Mouse (Mus musculus): Measurements from ENCODE around the gene Txndc5. TPM values are rescaled to one million over a fixed set of nuclear protein-coding genes. Genes with fewer than 3 reads are reported as not detected.

The Txndc5 gene
- polyA plus RNA-seq (2015; fragmentation: Nextera tagmentation; extraction: Ambion mirVana), result 81.0 and 85.4 TPM in 2 replicates

DNA sequence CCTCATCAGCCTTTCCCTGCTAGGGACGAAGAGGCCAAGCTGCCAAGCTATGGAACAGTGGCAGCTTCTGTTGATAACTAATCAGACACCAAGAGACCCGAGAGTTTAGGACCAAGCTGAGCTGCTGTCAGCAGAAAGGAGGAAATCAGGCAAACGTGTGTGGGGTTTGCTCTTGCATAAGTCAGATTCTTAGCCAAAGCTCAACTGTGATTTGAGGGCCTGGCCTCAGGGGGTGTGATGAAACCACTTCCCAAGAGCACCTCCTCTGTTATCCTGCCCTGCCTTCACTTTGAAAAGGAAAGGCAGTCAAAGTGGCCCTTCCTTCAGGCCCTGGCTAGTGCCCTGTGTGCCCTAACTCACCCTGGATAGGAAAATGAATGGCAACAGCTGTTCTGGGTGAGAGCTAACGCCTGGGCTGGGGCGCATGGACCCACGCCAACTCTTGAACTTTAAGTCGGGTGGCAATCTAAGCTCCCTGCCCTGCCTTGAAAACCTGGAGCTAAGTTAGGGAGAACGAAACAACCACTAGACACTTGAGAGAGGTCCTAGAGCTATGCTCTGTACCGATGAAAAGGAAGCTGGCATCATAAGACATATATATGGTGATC lies at the start of gene Txndc5:
Txndc5 (minus strand) TSS at position 138 of the 608 bp plus-strand sequence.
- WGBS, result 61% methylated on average over 9 of the region's 9 CpGs
- H3K36me3 ChIP-seq, result no peaks in the 10 kb centered on the region
- no peak for ATAC-seq (ENCODE audit: low FRiP score)
- H3K9ac ChIP-seq, result peak within 1 kb of the TSS; percentile 76
- H3K4me2 ChIP-seq, result peak within 1 kb of the TSS; percentile 83
- peaks cover 6% of the 10 kb centered on the region; the same call in 1 of the 2 replicates for H3K27me3 ChIP-seq
- H3K4me1 ChIP-seq (replicated peaks), result peaks cover 33% of the 10 kb centered on the region
- H3K4me3 ChIP-seq, result peak within 1 kb of the TSS; percentile 60
- no peaks in the 10 kb centered on the region for H3K9me3 ChIP-seq
- H3K27ac ChIP-seq, result peak within 1 kb of the TSS; percentile 87

DNA sequence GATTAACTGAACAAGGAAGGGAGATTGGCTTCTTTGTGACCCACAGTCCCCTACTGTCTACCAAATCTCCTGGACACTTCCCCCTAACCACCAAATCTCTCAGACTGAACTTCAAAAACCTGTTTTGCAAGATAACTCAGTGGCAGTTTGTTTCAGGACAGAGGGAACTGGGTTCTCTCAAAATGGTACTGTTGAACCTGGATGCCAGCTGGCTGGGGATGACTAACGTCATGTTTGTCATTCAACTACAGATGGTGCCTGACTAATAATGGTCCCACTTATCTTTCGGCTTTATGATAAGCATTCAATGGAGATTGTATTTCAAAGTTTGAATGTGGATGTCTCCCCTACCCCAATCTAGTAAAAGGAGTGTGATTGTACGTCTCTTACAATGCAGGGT lies 46.0 kb upstream of the Txndc5 start:
- Histone ChIP-seq H3K36me3 (no peaks in the 10 kb centered on the region), H3K9ac (no peak overlapping the region), H3K4me3 (no peak overlapping the region), H3K4me2 (no peak overlapping the region), H3K27me3 (no peaks in the 10 kb centered on the region), H3K27ac (no peak overlapping the region), H3K9me3 (no peaks in the 10 kb centered on the region), H3K4me1 (replicated peaks) (no peaks in the 10 kb centered on the region)
- 80% methylated on average over 3 of the region's 3 CpGs for WGBS
- no peak for ATAC-seq (ENCODE audit: low FRiP score)

DNA sequence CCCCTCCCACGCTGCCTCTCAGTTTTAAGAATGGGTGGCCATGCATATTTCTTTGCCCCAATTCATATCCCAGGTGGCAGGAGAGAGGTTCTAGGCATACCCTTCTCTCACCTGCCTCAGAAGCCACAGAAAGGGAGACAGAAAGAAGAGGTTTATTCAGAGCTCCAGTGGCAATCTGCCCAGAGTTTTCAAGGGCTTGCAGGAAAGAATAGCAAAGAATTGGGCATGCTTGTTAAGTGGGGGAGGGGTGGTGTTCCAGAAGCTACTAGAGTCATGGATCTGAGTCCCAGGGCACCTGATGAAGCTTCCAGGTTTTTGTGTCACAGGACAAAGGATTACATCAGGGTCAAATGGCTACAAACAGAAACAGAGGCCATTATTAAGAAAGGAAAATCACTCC lies 44.7 kb upstream of the Txndc5 start:
- ATAC-seq (ENCODE audit: low FRiP score), result no peak
- Histone ChIP-seq H3K9me3 (no peaks in the 10 kb centered on the region), H3K36me3 (no peaks in the 10 kb centered on the region), H3K27ac (no peak overlapping the region), H3K9ac (no peak overlapping the region), H3K4me3 (no peak overlapping the region), H3K4me1 (replicated peaks) (no peaks in the 10 kb centered on the region), H3K27me3 (no peaks in the 10 kb centered on the region), H3K4me2 (no peak overlapping the region)
- 89% methylated on average over 1 of the region's 1 CpGs for WGBS

DNA sequence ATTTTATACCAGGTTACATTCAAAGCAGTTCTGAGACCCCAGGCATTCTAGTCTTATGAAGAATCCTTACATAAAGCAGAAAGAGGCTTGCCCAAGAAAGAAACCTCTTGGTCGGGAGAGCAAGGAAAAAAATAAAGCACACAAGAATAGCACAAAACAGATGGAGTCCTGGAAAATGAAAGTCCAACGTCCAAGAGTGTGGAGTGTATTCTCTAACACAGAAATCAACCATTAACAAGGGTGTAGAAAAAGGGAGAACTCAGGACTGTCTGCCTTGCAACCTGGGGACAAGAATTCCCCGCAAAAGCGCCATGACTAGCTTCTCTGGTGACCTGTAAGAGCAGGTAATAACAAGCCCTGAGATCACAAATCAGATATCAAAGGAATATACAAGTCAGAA lies 36.6 kb upstream of the Txndc5 start:
- Histone ChIP-seq H3K4me2 (no peak overlapping the region), H3K4me1 (replicated peaks) (no peaks in the 10 kb centered on the region), H3K4me3 (no peak overlapping the region), H3K27me3 (no peaks in the 10 kb centered on the region), H3K9ac (no peak overlapping the region), H3K9me3 (peaks cover 5% of the 10 kb centered on the region; the same call in 1 of the 2 replicates), H3K27ac (no peak overlapping the region), H3K36me3 (no peaks in the 10 kb centered on the region)
- 84% methylated on average over 4 of the region's 4 CpGs for WGBS
- ATAC-seq (ENCODE audit: low FRiP score), result no peak

DNA sequence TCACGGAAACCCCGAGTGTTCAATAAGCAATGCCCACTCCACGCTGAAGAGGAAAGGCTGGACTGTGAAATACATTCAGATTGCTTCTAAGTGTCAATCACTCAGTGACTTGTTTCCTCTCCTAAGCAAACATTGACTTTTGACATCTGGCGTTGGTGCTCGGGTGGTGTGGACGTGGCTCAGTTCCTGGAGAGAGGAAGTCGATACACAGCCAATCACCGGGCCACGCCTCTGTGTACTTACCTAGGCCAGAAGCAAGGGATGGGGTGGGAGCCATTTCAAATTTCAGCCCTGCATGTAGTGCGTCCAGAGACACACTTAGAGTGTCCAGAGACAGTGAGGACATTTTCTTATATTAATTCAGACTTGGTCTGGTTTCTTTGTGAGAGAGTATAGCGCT lies 26.0 kb upstream of the Txndc5 start:
- Histone ChIP-seq H3K4me1 (replicated peaks) (no peaks in the 10 kb centered on the region), H3K27me3 (no peaks in the 10 kb centered on the region), H3K27ac (no peak overlapping the region), H3K9me3 (no peaks in the 10 kb centered on the region), H3K4me3 (no peak overlapping the region), H3K9ac (no peak overlapping the region), H3K4me2 (no peak overlapping the region), H3K36me3 (no peaks in the 10 kb centered on the region)
- 85% methylated on average over 11 of the region's 11 CpGs for WGBS
- no peak for ATAC-seq (ENCODE audit: low FRiP score)

DNA sequence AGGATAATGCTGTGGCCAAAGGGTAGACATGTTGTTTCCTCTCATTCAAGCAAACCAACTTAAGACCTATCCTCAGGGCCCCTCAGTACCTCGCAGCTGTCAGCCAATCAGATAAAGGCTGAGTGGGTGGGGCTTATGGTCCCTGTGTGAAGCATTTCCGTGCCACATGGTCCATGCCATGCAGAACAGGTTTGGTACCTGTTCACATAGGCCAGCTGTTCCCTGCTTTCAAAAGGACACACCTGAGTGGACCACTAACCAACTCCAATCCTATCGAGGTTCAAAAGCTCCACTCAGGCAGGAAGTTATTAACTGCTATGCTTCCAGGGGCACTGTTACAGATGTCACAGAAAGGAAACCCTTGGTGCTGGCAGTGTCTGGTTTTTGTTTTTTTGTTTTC lies 25.6 kb upstream of the Txndc5 start:
- Histone ChIP-seq H3K9me3 (no peaks in the 10 kb centered on the region), H3K4me3 (no peak overlapping the region), H3K27me3 (no peaks in the 10 kb centered on the region), H3K4me1 (replicated peaks) (no peaks in the 10 kb centered on the region), H3K36me3 (no peaks in the 10 kb centered on the region), H3K27ac (no peak overlapping the region), H3K9ac (no peak overlapping the region), H3K4me2 (no peak overlapping the region)
- 78% methylated on average over 3 of the region's 3 CpGs for WGBS
- no peak for ATAC-seq (ENCODE audit: low FRiP score)

DNA sequence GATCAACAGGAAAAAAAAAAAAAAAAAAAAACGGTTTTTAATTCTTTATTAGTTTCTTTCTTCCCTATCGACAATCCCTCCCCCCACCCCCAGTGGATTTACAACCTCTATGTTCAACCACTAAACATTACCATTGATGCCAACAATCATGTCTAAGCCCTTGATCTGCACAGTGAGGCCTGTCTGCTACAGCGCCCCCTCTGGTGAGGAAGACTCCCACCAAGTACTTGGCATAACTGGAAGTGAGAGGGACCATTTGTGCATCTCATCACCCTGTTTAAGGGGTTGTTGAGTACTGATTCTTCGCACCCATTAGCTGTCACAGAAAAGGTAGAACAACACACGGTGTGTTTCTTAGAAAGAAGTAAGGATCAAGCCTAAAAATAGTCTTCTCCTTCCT lies 20.1 kb upstream of the Txndc5 start:
- H3K4me1 ChIP-seq (replicated peaks), result no peaks in the 10 kb centered on the region
- no peaks in the 10 kb centered on the region for H3K36me3 ChIP-seq
- no peak overlapping the region for H3K4me2 ChIP-seq
- H3K9ac ChIP-seq, result no peak overlapping the region
- H3K27ac ChIP-seq, result no peak overlapping the region
- ATAC-seq (ENCODE audit: low FRiP score), result no peak
- H3K27me3 ChIP-seq, result no peaks in the 10 kb centered on the region
- no peak overlapping the region for H3K4me3 ChIP-seq
- 80% methylated on average over 5 of the region's 5 CpGs for WGBS
- no peaks in the 10 kb centered on the region for H3K9me3 ChIP-seq

DNA sequence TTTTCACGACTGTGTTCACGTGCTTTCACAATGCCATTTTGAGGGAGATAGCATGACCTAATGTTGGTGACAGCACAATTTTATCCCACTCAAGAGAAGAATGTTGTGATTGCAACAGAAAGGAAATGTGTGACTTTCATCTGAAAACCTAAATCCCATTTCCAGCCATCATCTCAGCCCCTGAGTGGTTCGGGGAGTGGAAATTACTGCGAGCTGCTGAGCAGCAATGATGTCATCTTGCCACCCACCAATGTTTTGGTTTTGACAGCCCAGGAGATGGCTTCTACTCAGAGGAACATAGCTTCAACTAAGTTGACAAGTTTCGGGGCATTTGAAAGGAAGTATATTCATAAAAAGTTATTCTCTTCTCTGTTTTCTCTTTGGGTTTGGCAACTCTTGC lies 19.1 kb upstream of the Txndc5 start:
- 90% methylated on average over 5 of the region's 5 CpGs for WGBS
- Histone ChIP-seq H3K4me1 (replicated peaks) (no peaks in the 10 kb centered on the region), H3K27me3 (no peaks in the 10 kb centered on the region), H3K9ac (no peak overlapping the region), H3K4me2 (no peak overlapping the region), H3K27ac (no peak overlapping the region), H3K4me3 (no peak overlapping the region), H3K36me3 (no peaks in the 10 kb centered on the region), H3K9me3 (no peaks in the 10 kb centered on the region)
- no peak for ATAC-seq (ENCODE audit: low FRiP score)

DNA sequence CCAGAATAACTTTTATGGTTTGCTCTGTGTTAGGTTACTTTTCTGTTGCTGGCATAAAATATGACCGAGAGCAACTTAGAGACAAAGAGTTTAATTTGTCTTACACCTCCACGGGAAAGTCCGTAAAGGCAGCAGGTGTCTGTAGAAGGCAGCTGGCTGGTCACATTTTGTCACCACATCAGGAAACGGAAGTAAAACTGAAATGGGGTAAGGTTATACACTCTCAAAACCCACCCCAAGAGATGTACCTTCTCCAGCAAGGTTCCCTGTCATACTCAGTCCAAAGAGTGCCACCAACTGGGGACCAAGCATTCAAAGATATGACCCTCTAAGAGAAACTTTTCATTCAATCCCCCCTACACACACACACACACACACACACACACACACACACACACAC lies 18.1 kb upstream of the Txndc5 start:
- H3K4me3 ChIP-seq, result no peak overlapping the region
- H3K4me2 ChIP-seq, result no peak overlapping the region
- no peak for ATAC-seq (ENCODE audit: low FRiP score)
- no peaks in the 10 kb centered on the region for H3K9me3 ChIP-seq
- H3K36me3 ChIP-seq, result no peaks in the 10 kb centered on the region
- no peak overlapping the region for H3K9ac ChIP-seq
- 94% methylated on average over 4 of the region's 4 CpGs for WGBS
- no peaks in the 10 kb centered on the region for H3K27me3 ChIP-seq
- no peak overlapping the region for H3K27ac ChIP-seq
- H3K4me1 ChIP-seq (replicated peaks), result no peaks in the 10 kb centered on the region

DNA sequence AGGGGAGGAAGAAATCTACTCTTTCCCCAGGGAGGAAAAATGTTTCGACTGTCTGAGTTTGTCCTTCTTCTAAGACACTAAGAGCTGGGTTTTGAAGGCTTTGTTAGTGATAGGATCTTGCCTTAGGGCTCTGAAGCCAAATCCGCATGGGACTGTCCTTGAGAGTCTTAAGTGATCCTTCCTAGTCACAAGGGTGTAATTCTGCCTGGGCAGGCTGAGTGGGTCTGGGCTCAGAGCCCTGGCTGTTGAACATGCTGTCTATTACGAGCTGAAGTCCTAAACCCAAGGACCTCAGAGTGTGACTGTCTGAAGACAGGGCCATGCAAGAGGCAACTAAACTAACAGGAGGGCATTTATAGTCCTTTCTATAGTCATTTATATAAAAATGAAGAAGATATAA lies 16.8 kb upstream of the Txndc5 start:
- 83% methylated on average over 3 of the region's 3 CpGs for WGBS
- ATAC-seq (ENCODE audit: low FRiP score), result no peak

DNA sequence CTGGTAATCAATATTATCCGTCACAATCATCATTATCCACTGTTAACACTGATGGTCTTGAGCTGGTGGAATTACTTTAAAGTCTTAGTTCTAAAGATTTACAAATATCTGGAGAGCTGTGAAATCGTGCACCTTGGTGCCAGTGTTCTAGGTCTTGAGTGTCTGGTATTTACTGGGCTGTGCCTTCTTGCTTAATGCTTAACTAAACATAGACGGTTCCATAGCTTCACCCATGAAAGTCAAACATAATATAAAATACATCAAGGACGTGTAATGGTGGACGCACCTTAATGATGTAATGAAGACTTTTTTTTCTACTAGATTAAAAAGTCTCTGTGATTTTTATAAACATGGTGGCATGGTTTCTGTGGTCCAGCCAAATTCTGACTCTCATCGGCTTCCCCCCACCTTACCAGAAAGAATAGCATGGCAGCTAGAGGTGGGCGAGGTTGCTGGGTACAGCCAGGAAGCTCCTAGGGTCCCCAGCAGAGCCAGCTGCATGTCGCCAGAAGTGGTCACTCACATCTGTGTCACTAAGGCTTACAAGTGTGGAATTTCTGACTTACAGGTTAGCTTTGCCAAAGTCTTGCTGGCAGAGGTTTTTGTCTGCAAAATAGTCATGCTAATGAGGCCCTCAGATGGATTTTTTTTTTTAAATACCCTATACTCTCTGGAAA lies 16.3 kb upstream of the Txndc5 start:
- WGBS, result 89% methylated on average over 8 of the region's 8 CpGs
- Histone ChIP-seq H3K9ac (no peak overlapping the region), H3K9me3 (no peaks in the 10 kb centered on the region), H3K27me3 (no peaks in the 10 kb centered on the region), H3K4me1 (replicated peaks) (no peaks in the 10 kb centered on the region), H3K4me2 (no peak overlapping the region), H3K27ac (no peak overlapping the region), H3K36me3 (no peaks in the 10 kb centered on the region), H3K4me3 (no peak overlapping the region)
- ATAC-seq (ENCODE audit: low FRiP score), result no peak

More for the DNA sequence above, 16.8 kb upstream of the Txndc5 start:
- no peak overlapping the region for H3K9ac ChIP-seq
- no peaks in the 10 kb centered on the region for H3K36me3 ChIP-seq
- H3K27ac ChIP-seq, result no peak overlapping the region
- no peak overlapping the region for H3K4me2 ChIP-seq
- H3K4me1 ChIP-seq (replicated peaks), result no peaks in the 10 kb centered on the region
- H3K4me3 ChIP-seq, result no peak overlapping the region
- no peaks in the 10 kb centered on the region for H3K9me3 ChIP-seq
- H3K27me3 ChIP-seq, result no peaks in the 10 kb centered on the region

DNA sequence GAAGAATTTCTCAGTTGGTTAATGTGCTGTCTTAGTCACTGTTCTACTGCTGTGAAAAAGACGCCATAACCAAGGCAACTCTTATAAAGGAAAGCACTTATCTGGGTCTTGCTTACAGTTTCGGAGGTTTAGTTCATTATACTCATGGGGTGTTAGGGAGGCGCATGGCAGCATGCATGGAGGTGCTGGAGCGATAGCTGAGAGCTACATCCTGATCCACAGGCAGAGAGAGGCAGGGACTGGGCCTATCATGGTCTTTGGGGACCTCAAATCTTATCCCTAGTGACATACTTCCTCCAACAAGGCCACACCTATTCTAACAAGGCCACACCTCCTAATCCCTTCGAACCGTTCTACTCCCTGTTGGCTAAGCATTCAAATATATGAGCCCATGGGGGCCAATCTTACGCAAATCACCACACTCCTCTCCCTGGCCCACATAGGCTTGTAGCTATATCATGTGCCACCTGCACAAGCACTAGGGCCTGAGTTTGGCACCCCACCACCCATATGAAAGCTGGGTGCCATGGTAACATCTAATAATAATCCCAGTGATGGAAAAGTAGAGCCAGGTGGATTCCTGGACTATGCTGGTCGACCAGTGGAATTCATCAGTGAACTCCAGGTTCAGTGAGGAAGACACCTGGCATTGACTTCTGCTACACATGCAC lies 15.0 kb upstream of the Txndc5 start:
- no peaks in the 10 kb centered on the region for H3K9me3 ChIP-seq
- ATAC-seq (ENCODE audit: low FRiP score), result no peak
- no peaks in the 10 kb centered on the region for H3K27me3 ChIP-seq
- no peak overlapping the region for H3K9ac ChIP-seq
- no peak overlapping the region for H3K4me2 ChIP-seq
- no peaks in the 10 kb centered on the region for H3K4me1 ChIP-seq (replicated peaks)
- no peak overlapping the region for H3K27ac ChIP-seq
- H3K36me3 ChIP-seq, result no peaks in the 10 kb centered on the region
- 72% methylated on average over 8 of the region's 8 CpGs for WGBS
- H3K4me3 ChIP-seq, result no peak overlapping the region
